Mouse (Mus musculus) heart, postnatal 0 days (tissue): Measurements from ENCODE around the gene Plcb1. TPM values are rescaled to one million over a fixed set of nuclear protein-coding genes. Genes with fewer than 3 reads are reported as not detected.
A peak's percentile ranks its signal among the peaks of the same experiment; 100 is the strongest.

Experiments
- ATAC-seq: fragments of 200-750 bp; cut with Nextera tagmentation; 2 replicates; pipeline ENCODE4 v1.8.0; 2017; ENCODE audit warnings: low read depth, moderate number of reproducible peaks, moderate library complexity; ENCODE audit not compliant: insufficient read depth
- DNase-seq: peaks from one replicate; pipeline ENCODE4 v3.0.0-alpha.2; 2016; ENCODE audit warnings: low spot score
- H3K27ac ChIP-seq: fragments of 300-500 bp; sonication (generic); 2 replicates; pipeline ENCODE4 v1.5.1; 2014; ENCODE audit warnings: low read depth, mild to moderate bottlenecking
- H3K27me3 ChIP-seq: fragments of 300-500 bp; sonication (generic); 2 replicates; pipeline ENCODE4 v1.6.1; 2014; ENCODE audit warnings: low read length, mixed read lengths; ENCODE audit not compliant: control insufficient read depth, insufficient read depth
- H3K36me3 ChIP-seq: fragments of 300-500 bp; sonication (generic); replicated peaks from 2 replicates; pipeline ENCODE4 v1.6.1; 2014; ENCODE audit warnings: low read length, mixed read lengths; ENCODE audit not compliant: control insufficient read depth, insufficient read depth
- H3K4me1 ChIP-seq: fragments of 300-500 bp; sonication (generic); 2 replicates; pipeline ENCODE4 v1.6.1; 2014; ENCODE audit warnings: antibody characterized with exemption; ENCODE audit not compliant: control insufficient read depth, insufficient read depth
- H3K4me2 ChIP-seq: fragments of 300-500 bp; sonication (generic); 2 replicates; pipeline ENCODE4 v1.6.1; 2014; ENCODE audit warnings: low read depth, mild to moderate bottlenecking, low read length, moderate library complexity
- H3K4me3 ChIP-seq: fragments of 300-500 bp; sonication (generic); 2 replicates; pipeline ENCODE4 v1.5.1; 2014; ENCODE audit warnings: low read depth, low read length
- H3K9ac ChIP-seq: fragments of 300-500 bp; sonication (generic); replicated peaks from 2 replicates; pipeline ENCODE4 v1.6.1; 2014; ENCODE audit warnings: low read depth, low read length, mixed read lengths
- H3K9me3 ChIP-seq: fragments of 300-500 bp; sonication (generic); replicated peaks from 2 replicates; pipeline ENCODE4 v1.6.1; 2016; ENCODE audit warnings: low read length; ENCODE audit not compliant: control insufficient read depth
- CTCF ChIP-seq: IDR thresholded peaks from 2 replicates; pipeline ENCODE4 v1.5.1; 2016; ENCODE audit warnings: antibody characterized with exemption, control low read depth, low read depth
- EP300 ChIP-seq: IDR thresholded peaks from 2 replicates; pipeline ENCODE4 v1.6.1; 2016; ENCODE audit warnings: antibody characterized with exemption, low read depth
- WGBS: fragments of 180-500 bp; shearing (Covaris S2); extraction: QIAGEN DNeasy Blood & Tissue Kit; methylation state at CpG from one replicate; pipeline ENCODE4 v1.1.7; 2014; 5-methylcytosine and 5-hydroxymethylcytosine counted together
- polyA plus RNA-seq: library from polyadenylated mRNA; unstranded; fragments of >200 nt; fragmentation: Nextera tagmentation; extraction: Ambion mirVana; gene quantifications from 2 replicates; pipeline ENCODE4 v1.2.1, GENCODE M21; 2015
- total RNA-seq: library from RNA; depleted of rRNA; stranded (reverse); fragments of >200 nt; gene quantifications from 2 replicates; pipeline ENCODE4 v1.2.3, GENCODE M21; 2014; ENCODE audit warnings: low replicate concordance

Gene Plcb1
- total and polyA plus RNA-seq, 2 experiments from 2014 or later = 3.4 to 3.5 TPM

- DNase-seq (no peak), ATAC-seq (no peak)
- no peaks in the 10 kb centered on the region for H3K9me3 ChIP-seq
- H3K4me2 ChIP-seq = no peak overlapping the region
- no peaks in the 10 kb centered on the region for H3K4me1 ChIP-seq
- H3K36me3 ChIP-seq = no peaks in the 10 kb centered on the region
- WGBS = 83% methylated on average over 3 of the region's 3 CpGs
- H3K9ac ChIP-seq = no peak overlapping the region
- no peak overlapping the region for H3K4me3 ChIP-seq
- TF ChIP-seq EP300 = no peak
- TF ChIP-seq CTCF = no peak
- H3K27me3 ChIP-seq = no peaks in the 10 kb centered on the region
- H3K27ac ChIP-seq = no peak overlapping the region
Observed at GRCm38 (mm10) chr2:135315980-135316379, 530.1 kb downstream of the Plcb1 start.

- Histone ChIP-seq H3K9ac (no peak overlapping the region), H3K4me1 (no peaks in the 10 kb centered on the region), H3K36me3 (no peaks in the 10 kb centered on the region), H3K27ac (no peak overlapping the region), H3K4me2 (no peak overlapping the region), H3K4me3 (no peak overlapping the region), H3K27me3 (no peaks in the 10 kb centered on the region), H3K9me3 (no peaks in the 10 kb centered on the region; the same call in 1 of the 2 replicates)
- WGBS = 74% methylated on average over 1 of the region's 1 CpGs
- ATAC-seq = no peak
- DNase-seq = no peak
- TF ChIP-seq CTCF (no peak), EP300 (no peak)
Observed at GRCm38 (mm10) chr2:135318136-135318535, 532.3 kb downstream of the Plcb1 start.

- Histone ChIP-seq H3K4me1 (no peaks in the 10 kb centered on the region), H3K36me3 (no peaks in the 10 kb centered on the region), H3K4me2 (no peak overlapping the region), H3K9me3 (no peaks in the 10 kb centered on the region; the same call in 1 of the 2 replicates), H3K4me3 (no peak overlapping the region), H3K27me3 (no peaks in the 10 kb centered on the region), H3K9ac (no peak overlapping the region), H3K27ac (no peak overlapping the region)
- no peak for TF ChIP-seq CTCF
- no peak for TF ChIP-seq EP300
- WGBS = 78% methylated on average over 7 of the region's 7 CpGs
- DNase-seq = no peak
- ATAC-seq = no peak
Observed at GRCm38 (mm10) chr2:135323276-135323954, 537.5 kb downstream of the Plcb1 start.

- Histone ChIP-seq H3K4me1 (no peaks in the 10 kb centered on the region), H3K9me3 (no peaks in the 10 kb centered on the region; the same call in 1 of the 2 replicates), H3K9ac (no peak overlapping the region), H3K36me3 (no peaks in the 10 kb centered on the region), H3K4me3 (no peak overlapping the region), H3K27ac (no peak overlapping the region), H3K4me2 (no peak overlapping the region), H3K27me3 (no peaks in the 10 kb centered on the region)
- TF ChIP-seq CTCF = peak; percentile 90
- TF ChIP-seq EP300 = no peak
- 0 out of 2 replicates have a peak, but pooled peaks have one; percentile 53 for ATAC-seq
- WGBS = 52% methylated on average over 4 of the region's 4 CpGs
- DNase-seq = peak; percentile 39
Observed at GRCm38 (mm10) chr2:135323955-135324302, 538.1 kb downstream of the Plcb1 start.

GRCm38 (mm10) chr2:135328756-135329155 lies 542.9 kb downstream of the Plcb1 start:
- no peaks in the 10 kb centered on the region for H3K27me3 ChIP-seq
- no peak overlapping the region for H3K4me2 ChIP-seq
- no peaks in the 10 kb centered on the region for H3K4me1 ChIP-seq
- H3K9me3 ChIP-seq = no peaks in the 10 kb centered on the region
- 0% methylated on average over 2 of the region's 2 CpGs for WGBS
- no peaks in the 10 kb centered on the region for H3K36me3 ChIP-seq
- no peak overlapping the region for H3K4me3 ChIP-seq
- no peak overlapping the region for H3K9ac ChIP-seq
- TF ChIP-seq CTCF (peak; percentile 93), EP300 (no peak)
- DNase-seq (peak; percentile 59), ATAC-seq (no peak)
- H3K27ac ChIP-seq = no peak overlapping the region
